21 mouse cellular contexts compared by ENCODE assay signal in the genomic region with DNA sequence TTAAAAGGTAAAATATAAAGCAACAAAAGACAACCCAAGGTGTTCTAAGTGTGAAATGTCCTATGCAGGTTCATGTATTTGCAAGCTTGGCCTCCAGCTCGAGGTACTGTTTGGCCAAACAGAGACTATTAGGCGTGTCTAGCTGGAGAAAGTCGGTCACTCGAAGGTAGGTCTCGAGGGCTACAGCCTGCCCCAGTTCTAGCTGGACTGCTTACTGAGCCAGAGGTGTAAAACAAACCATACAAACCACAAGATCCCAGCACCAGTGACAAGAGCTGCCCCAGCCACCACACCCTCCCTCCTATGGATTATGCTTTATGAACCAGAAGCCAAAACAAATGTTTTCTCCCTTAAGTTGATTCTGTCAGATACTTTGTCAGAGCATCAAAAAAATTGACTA.
"Had no signal": no experiment of that assay in that cellular context is flagged by ENCODE, and none has a peak within 500 bp of the region (broad histone marks: within the 10 kb centered on the region; RNA-seq: fewer than 3 reads in every experiment).

No protein-coding gene starts in this region.

- H3K27me3 ChIP-seq: limb, embryonic 13.5 days; liver, embryonic 12.5 days; liver, embryonic 15.5 days; midbrain, embryonic 12.5 days; neural tube, embryonic 13.5 days; stomach, embryonic 15.5 days had no signal

- H3K27ac ChIP-seq: layer of hippocampus, adult 2 months; limb, embryonic 10.5 days; limb, embryonic 13.5 days; liver, embryonic 12.5 days; liver, embryonic 15.5 days; midbrain, embryonic 12.5 days; neural tube, embryonic 13.5 days; stomach, embryonic 15.5 days had no signal

- H3K4me2 ChIP-seq: limb, embryonic 13.5 days; liver, embryonic 12.5 days; liver, embryonic 15.5 days; midbrain, embryonic 12.5 days; neural tube, embryonic 13.5 days; stomach, embryonic 15.5 days had no signal

- H3K9ac ChIP-seq: limb, embryonic 13.5 days; liver, embryonic 12.5 days; liver, embryonic 15.5 days; midbrain, embryonic 12.5 days; neural tube, embryonic 13.5 days; stomach, embryonic 15.5 days had no signal

- H3K4me3 ChIP-seq: layer of hippocampus, adult 2 months; limb, embryonic 10.5 days; limb, embryonic 13.5 days; liver, embryonic 12.5 days; liver, embryonic 15.5 days; midbrain, embryonic 12.5 days; myocyte; neural tube, embryonic 13.5 days; stomach, embryonic 15.5 days had no signal

- ATAC-seq: liver, embryonic 12.5 days; midbrain, embryonic 16.5 days had no signal

- H3K36me3 ChIP-seq: liver, embryonic 12.5 days; liver, embryonic 15.5 days; neural tube, embryonic 13.5 days; stomach, embryonic 15.5 days had no signal

- H3K9me3 ChIP-seq: limb, embryonic 10.5 days; limb, embryonic 13.5 days; liver, embryonic 12.5 days; liver, embryonic 15.5 days; midbrain, embryonic 12.5 days; neural tube, embryonic 13.5 days; stomach, embryonic 15.5 days had no signal

- DNase-seq: kidney, adult 2 months; kidney, postnatal 10 days; layer of hippocampus, adult 9-11 months; liver; lung, postnatal 4 days; retina, postnatal 1 day; right cerebral cortex, postnatal 25 days; spleen, adult 18-20 months; thymus, adult 2 months; thymus, postnatal 14 days; thymus, postnatal 4 days had no signal

- H3K4me1 ChIP-seq: liver, embryonic 12.5 days; liver, embryonic 15.5 days had no signal
